Comparison of ENCODE assay signal across 9 mouse cellular contexts in genomic region chr7:143464811-143465560, GRCm38 (mm10). TPM values are rescaled to one million over a fixed set of nuclear protein-coding genes. Genes with fewer than 3 reads are reported as not detected.
DNase-seq lines count a peak whose midpoint lies in the region; ATAC-seq and TF ChIP-seq lines count a peak whose summit lies in the region.
"Had no signal": no experiment of that assay in that cellular context is flagged by ENCODE, and none has a peak within 500 bp of the region (broad histone marks: within the 10 kb centered on the region; RNA-seq: fewer than 3 reads in every experiment).

No protein-coding gene starts in this region.

- peaks cover 14% of the 10 kb centered on the region for H3K9me3 ChIP-seq in embryonic facial prominence, embryonic 14.5 days (ENCODE audit: control insufficient read depth, low read length)
- H3K9me3 ChIP-seq in limb, embryonic 15.5 days, result peaks cover 8% of the 10 kb centered on the region
- 0 out of 2 replicates have a peak, but pooled peaks cover 2% of the 10 kb centered on the region for H3K9me3 ChIP-seq in midbrain, embryonic 15.5 days

- TF ChIP-seq CTCF in thymus, adult 2 months (IDR thresholded peaks at IDR 0.05; ENCODE audit: borderline replicate concordance, control insufficient read depth, extremely low read depth, insufficient read depth, low read length, poor library complexity), result no peak

- H3K4me3 ChIP-seq in thymus, adult 2 months (ENCODE audit: control insufficient read depth, insufficient read depth, low read length), result peak overlapping the region; percentile 17; the same call in 1 of the 2 replicates
- H3K4me3 ChIP-seq in embryonic facial prominence, embryonic 14.5 days (ENCODE audit: low read depth, low read length), result peak overlapping the region; percentile 31
- H3K4me3 ChIP-seq in limb, embryonic 15.5 days, result peak overlapping the region; percentile 31
- peak overlapping the region; percentile 35 for H3K4me3 ChIP-seq in midbrain, embryonic 15.5 days

- peaks cover 15% of the 10 kb centered on the region for H3K27me3 ChIP-seq in thymus, adult 2 months (ENCODE audit: control insufficient read depth, insufficient read depth, low read length)
- no peaks in the 10 kb centered on the region for H3K27me3 ChIP-seq in embryonic facial prominence, embryonic 14.5 days (replicated peaks; ENCODE audit: control insufficient read depth, insufficient read depth, low read length)
- H3K27me3 ChIP-seq in limb, embryonic 15.5 days, result no peaks in the 10 kb centered on the region
- H3K27me3 ChIP-seq in midbrain, embryonic 15.5 days (replicated peaks), result no peaks in the 10 kb centered on the region

- H3K4me2 ChIP-seq in embryonic facial prominence, embryonic 14.5 days (ENCODE audit: low read depth, low read length), result peak overlapping the region; percentile 61
- H3K4me2 ChIP-seq in limb, embryonic 15.5 days, result peak overlapping the region; percentile 57
- peak overlapping the region; percentile 70 for H3K4me2 ChIP-seq in midbrain, embryonic 15.5 days

- TF ChIP-seq POLR2A in thymus, adult 2 months (IDR thresholded peaks at IDR 0.05; ENCODE audit: control insufficient read depth, extremely low read depth, insufficient read depth, low read length, poor library complexity), result no peak

- ATAC-seq in embryonic facial prominence, embryonic 14.5 days (ENCODE audit: low read depth), result peak; percentile 64
- ATAC-seq in limb, embryonic 15.5 days (ENCODE audit: insufficient number of reproducible peaks, low FRiP score, low TSS enrichment, low read depth), result peak; percentile 65
- ATAC-seq in midbrain, embryonic 15.5 days (replicated peaks), result no peak
- ATAC-seq in frontal cortex, adult (ENCODE audit: low TSS enrichment), result no peak

- 28% methylated on average over 56 of the region's 56 CpGs for WGBS in thymus, adult 2 months
- 29% methylated on average over 34 of the region's 56 CpGs for WGBS in embryonic facial prominence, embryonic 14.5 days
- WGBS in limb, embryonic 15.5 days, result 20% methylated on average over 56 of the region's 56 CpGs
- 22% methylated on average over 56 of the region's 56 CpGs for WGBS in midbrain, embryonic 15.5 days

- peak; percentile 25 for DNase-seq in thymus, adult 2 months
- no peak for DNase-seq in thymus, adult 18-20 months
- peak; percentile 89 for DNase-seq in embryonic facial prominence, embryonic 14.5 days (ENCODE audit: low spot score)
- DNase-seq in heart, postnatal 4 days, result peak; percentile 70
- peak; percentile 53 for DNase-seq in thymus, postnatal 0 days (ENCODE audit: low spot score)

- no peaks in the 10 kb centered on the region for H3K36me3 ChIP-seq in thymus, adult 2 months (ENCODE audit: control insufficient read depth, insufficient read depth, low read length)
- H3K36me3 ChIP-seq in embryonic facial prominence, embryonic 14.5 days (ENCODE audit: control insufficient read depth, insufficient read depth, low read length), result no peaks in the 10 kb centered on the region
- H3K36me3 ChIP-seq in limb, embryonic 15.5 days, result no peaks in the 10 kb centered on the region
- no peaks in the 10 kb centered on the region for H3K36me3 ChIP-seq in midbrain, embryonic 15.5 days (replicated peaks)

- peaks cover 18% of the 10 kb centered on the region for H3K4me1 ChIP-seq in thymus, adult 2 months (replicated peaks; ENCODE audit: control insufficient read depth, insufficient read depth, low read length)
- peaks cover 17% of the 10 kb centered on the region for H3K4me1 ChIP-seq in embryonic facial prominence, embryonic 14.5 days (ENCODE audit: control insufficient read depth, insufficient read depth, low read length)
- H3K4me1 ChIP-seq in limb, embryonic 15.5 days, result peaks cover 47% of the 10 kb centered on the region
- peaks cover 23% of the 10 kb centered on the region for H3K4me1 ChIP-seq in midbrain, embryonic 15.5 days

- no peak overlapping the region for H3K27ac ChIP-seq in thymus, adult 2 months (ENCODE audit: control insufficient read depth, insufficient read depth, low read length)
- peak overlapping the region; percentile 89 for H3K27ac ChIP-seq in embryonic facial prominence, embryonic 14.5 days (replicated peaks; ENCODE audit: low read depth, low read length)
- peak overlapping the region; percentile 90 for H3K27ac ChIP-seq in limb, embryonic 15.5 days
- H3K27ac ChIP-seq in midbrain, embryonic 15.5 days, result no peak overlapping the region

- H3K9ac ChIP-seq in embryonic facial prominence, embryonic 14.5 days (ENCODE audit: low read depth, low read length), result peak overlapping the region; percentile 53
- H3K9ac ChIP-seq in limb, embryonic 15.5 days, result no peak overlapping the region
- peak overlapping the region; percentile 24 for H3K9ac ChIP-seq in midbrain, embryonic 15.5 days

RNA-seq across cellular contexts. Expression of gene Cdkn1c, which starts 4.1 kb away (rescaled TPM):
- 10.3 and 10.4 TPM in 2 replicates for polyA plus RNA-seq in thymus, adult 2 months (2012; rRNA removed)
- 2,410 and 2,543 TPM in 2 replicates for polyA plus RNA-seq in embryonic facial prominence, embryonic 14.5 days (2014; fragmentation: Nextera tagmentation; extraction: Ambion mirVana)
- 10 to 100 TPM; 56.1 to 60.4 TPM for total RNA-seq in heart, postnatal 4 days (2021)
- polyA plus RNA-seq in limb, embryonic 15.5 days (2015; fragmentation: Nextera tagmentation; extraction: Ambion mirVana), result 1,248 and 1,513 TPM in 2 replicates
- 288 and 345 TPM in 2 replicates for polyA plus RNA-seq in midbrain, embryonic 15.5 days (2015; fragmentation: Nextera tagmentation; extraction: Ambion mirVana)
- polyA plus RNA-seq in thymus, postnatal 0 days (2015; fragmentation: Nextera tagmentation; extraction: Ambion mirVana), result 59.1 and 74.9 TPM in 2 replicates

RNA-seq across cellular contexts. Expression of gene Slc22a18, which starts 8.6 kb away (rescaled TPM):
- polyA plus RNA-seq in thymus, adult 2 months (2012; rRNA removed), result 6.1 and 8.0 TPM in 2 replicates
- polyA plus RNA-seq in embryonic facial prominence, embryonic 14.5 days (2014; fragmentation: Nextera tagmentation; extraction: Ambion mirVana), result 2.5 and 2.8 TPM in 2 replicates
- total RNA-seq in heart, postnatal 4 days (2021), result under 1 TPM; 0.45 to 0.55 TPM
- polyA plus RNA-seq in limb, embryonic 15.5 days (2015; fragmentation: Nextera tagmentation; extraction: Ambion mirVana), result 2.7 and 3.3 TPM in 2 replicates
- 0.97 and 1.0 TPM in 2 replicates for polyA plus RNA-seq in midbrain, embryonic 15.5 days (2015; fragmentation: Nextera tagmentation; extraction: Ambion mirVana)
- polyA plus RNA-seq in thymus, postnatal 0 days (2015; fragmentation: Nextera tagmentation; extraction: Ambion mirVana), result 1.0 and 1.6 TPM in 2 replicates

RNA-seq across cellular contexts. Expression of gene Phlda2, which starts 38.0 kb away (rescaled TPM):
- 0.39 TPM in 1 of 2 replicates, not detected in the other for polyA plus RNA-seq in thymus, adult 2 months (2012; rRNA removed)
- polyA plus RNA-seq in embryonic facial prominence, embryonic 14.5 days (2014; fragmentation: Nextera tagmentation; extraction: Ambion mirVana), result 6.3 and 8.0 TPM in 2 replicates
- not detected for total RNA-seq in heart, postnatal 4 days (2021)
- polyA plus RNA-seq in limb, embryonic 15.5 days (2015; fragmentation: Nextera tagmentation; extraction: Ambion mirVana), result 7.1 and 10.5 TPM in 2 replicates
- 0.51 and 0.66 TPM in 2 replicates for polyA plus RNA-seq in midbrain, embryonic 15.5 days (2015; fragmentation: Nextera tagmentation; extraction: Ambion mirVana)
- polyA plus RNA-seq in thymus, postnatal 0 days (2015; fragmentation: Nextera tagmentation; extraction: Ambion mirVana), result 0.91 and 0.95 TPM in 2 replicates
- total RNA-seq: left cerebral cortex, postnatal 14 days had no signal

Comparison
In these comparisons a context has a peak if more than half of its experiments do, and no peak if none do; other contexts are left out.
1. DNase-seq: peak in thymus, adult 2 months (single experiment), embryonic facial prominence, embryonic 14.5 days (single experiment), heart, postnatal 4 days (single experiment) and thymus, postnatal 0 days (single experiment); none in thymus, adult 18-20 months (0 of 2).
2. H3K27ac ChIP-seq: peak in embryonic facial prominence, embryonic 14.5 days (single experiment) and limb, embryonic 15.5 days (single experiment); none in thymus, adult 2 months (single experiment) and midbrain, embryonic 15.5 days (single experiment).
3. ATAC-seq: peak in embryonic facial prominence, embryonic 14.5 days (single experiment) and limb, embryonic 15.5 days (single experiment); none in midbrain, embryonic 15.5 days (single experiment) and frontal cortex, adult (single experiment).
4. Peak in every context shown above with its lines, with median percentiles within 50 percentile points of each other: H3K4me3 ChIP-seq and H3K4me2 ChIP-seq.